Mouse (Mus musculus) liver, adult (tissue): ENCODE data around the gene Dok7.

Source experiments
- GATA4 ChIP-seq: IDR thresholded peaks from 2 replicates; pipeline ENCODE4 v1.6.1; 2014; ENCODE audit warnings: mild to moderate bottlenecking, low read length; ENCODE audit not compliant: insufficient replicate concordance

Dok7 gene

GRCm38 (mm10) chr5:35041268-35041829 is 15.2 kb upstream of the Dok7 start, which contains the start of gene Hgfac:
Gene Hgfac, plus strand, starts transcription at chr5:35041509.
- TF ChIP-seq GATA4, result peak; percentile 53; the same call in 1 of the 2 replicates

DNA sequence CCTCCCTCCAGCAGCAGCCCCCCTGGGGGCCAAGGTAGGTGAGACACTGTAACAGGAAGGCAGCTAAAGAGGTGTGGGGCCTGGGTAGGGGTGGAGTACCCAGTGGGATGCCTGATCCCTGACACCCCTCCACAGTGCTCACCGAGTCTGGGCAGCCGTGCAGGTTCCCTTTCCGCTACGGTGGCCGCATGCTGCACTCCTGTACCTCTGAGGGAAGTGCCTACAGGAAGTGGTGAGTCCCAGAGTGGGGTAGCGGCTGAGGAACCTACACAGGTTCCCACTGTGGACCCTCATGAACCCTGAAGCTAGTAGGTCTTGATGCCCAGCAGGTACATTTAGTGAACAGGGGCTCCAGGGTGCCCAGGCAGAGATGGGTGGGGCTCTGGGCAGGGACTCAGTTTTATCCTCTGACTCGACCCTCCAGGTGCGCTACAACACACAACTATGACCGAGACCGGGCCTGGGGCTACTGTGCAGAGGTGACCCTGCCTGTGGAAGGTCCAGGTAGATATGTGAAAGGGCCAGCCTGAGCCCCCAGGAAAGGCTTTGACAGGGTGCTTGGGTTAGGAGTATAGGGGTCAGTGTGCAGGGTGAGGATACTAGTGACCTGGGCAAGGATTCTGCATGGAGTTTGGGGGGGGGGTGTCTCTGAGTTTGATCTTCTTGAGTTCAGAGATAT is 14.0 kb upstream of the Dok7 start:
- no peak for TF ChIP-seq GATA4

DNA sequence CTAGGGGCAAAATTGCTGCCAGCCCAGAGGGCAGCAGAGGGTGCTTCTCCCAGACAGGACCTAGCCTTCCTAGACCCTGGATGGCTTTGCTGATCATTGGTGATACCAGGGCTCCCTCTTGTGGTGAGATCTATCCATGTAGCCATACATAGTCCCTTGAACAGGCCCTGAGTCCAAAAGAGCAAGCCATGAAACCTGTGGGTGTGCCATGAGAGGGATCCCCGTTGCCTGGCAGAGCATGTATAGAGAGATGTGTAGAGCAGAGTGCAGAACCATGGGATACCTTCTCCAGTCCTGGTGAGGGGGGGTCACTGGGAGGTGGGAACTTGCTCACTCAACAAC is 13.5 kb upstream of the Dok7 start:
- no peak for TF ChIP-seq GATA4

GRCm38 (mm10) chr5:35050541-35050940 is 6.0 kb upstream of the Dok7 start:
- no peak for TF ChIP-seq GATA4

DNA sequence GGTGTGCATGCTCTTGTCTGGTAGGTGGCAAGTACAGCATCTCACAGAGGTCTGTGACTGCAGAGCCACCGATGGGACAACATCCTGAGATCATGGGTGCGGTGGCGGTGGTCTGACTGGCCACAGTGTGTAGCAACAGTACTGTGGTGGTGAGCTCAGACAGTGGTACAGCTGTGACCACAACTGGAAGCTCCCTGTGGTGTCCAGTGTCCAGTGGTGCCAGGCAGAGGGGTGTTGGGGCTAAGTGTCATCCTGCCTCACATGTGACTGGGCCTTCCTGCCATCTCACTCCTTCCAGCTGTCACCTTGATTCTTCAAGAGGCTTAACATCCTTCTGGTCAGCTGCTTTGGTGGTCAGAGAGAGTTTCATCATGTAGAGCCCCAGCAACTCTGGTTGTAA is 1.9 kb upstream of the Dok7 start:
- no peak for TF ChIP-seq GATA4

DNA sequence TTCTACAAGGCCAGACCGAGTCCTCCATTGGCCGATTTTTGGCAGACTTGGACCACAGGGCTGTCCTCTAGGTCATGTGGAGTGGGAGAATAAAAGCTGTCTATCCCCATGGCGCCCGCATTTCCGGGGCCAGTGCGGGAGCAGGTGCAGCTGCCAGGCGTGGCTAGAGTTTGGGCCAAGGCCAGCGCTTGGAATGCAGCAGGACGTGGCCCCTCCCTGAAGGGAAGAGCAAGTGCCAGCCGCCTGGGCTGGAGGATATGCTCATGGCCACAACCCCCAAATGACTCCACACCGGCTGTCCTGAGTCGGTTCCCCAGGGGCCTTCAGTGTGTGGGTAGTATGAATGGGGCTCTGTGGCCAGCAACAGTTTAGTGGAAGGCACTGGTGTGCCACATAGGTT is 1.5 kb upstream of the Dok7 start:
- no peak for TF ChIP-seq GATA4

DNA sequence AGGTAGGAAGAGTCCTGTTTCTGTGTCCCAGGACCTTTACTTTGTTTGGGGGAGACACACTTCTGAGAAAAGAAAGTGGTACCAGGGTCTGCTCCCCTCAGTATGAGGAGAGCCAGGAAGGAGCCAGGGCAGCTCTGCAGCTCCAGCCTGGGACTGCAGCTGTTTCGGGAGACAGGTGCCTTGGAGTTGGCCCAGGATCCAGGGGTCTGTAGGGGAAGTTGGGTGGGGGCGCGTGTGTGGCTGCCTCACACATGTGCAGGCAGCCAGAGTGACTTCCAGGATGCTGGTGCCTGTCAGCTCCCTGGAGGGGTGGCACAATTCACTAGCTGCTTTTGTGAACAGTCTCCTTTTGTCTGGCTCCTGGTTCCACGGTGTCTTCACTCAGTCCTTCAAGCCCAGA is 1.0 kb downstream of the Dok7 start:
- TF ChIP-seq GATA4, result no peak

GRCm38 (mm10) chr5:35058216-35058615 is 1.6 kb downstream of the Dok7 start:
- no peak for TF ChIP-seq GATA4

GRCm38 (mm10) chr5:35060098-35060497 is 3.5 kb downstream of the Dok7 start:
- TF ChIP-seq GATA4, result no peak

- TF ChIP-seq GATA4, result no peak
Observed at GRCm38 (mm10) chr5:35069841-35070240, 13.3 kb downstream of the Dok7 start.

GRCm38 (mm10) chr5:35070314-35070713 is 13.7 kb downstream of the Dok7 start:
- TF ChIP-seq GATA4, result no peak

GRCm38 (mm10) chr5:35070953-35071352 is 14.4 kb downstream of the Dok7 start:
- TF ChIP-seq GATA4, result no peak

- TF ChIP-seq GATA4, result no peak
Observed at GRCm38 (mm10) chr5:35071855-35072254, 15.3 kb downstream of the Dok7 start.

- no peak for TF ChIP-seq GATA4
Observed at GRCm38 (mm10) chr5:35073235-35073634, 16.7 kb downstream of the Dok7 start.

DNA sequence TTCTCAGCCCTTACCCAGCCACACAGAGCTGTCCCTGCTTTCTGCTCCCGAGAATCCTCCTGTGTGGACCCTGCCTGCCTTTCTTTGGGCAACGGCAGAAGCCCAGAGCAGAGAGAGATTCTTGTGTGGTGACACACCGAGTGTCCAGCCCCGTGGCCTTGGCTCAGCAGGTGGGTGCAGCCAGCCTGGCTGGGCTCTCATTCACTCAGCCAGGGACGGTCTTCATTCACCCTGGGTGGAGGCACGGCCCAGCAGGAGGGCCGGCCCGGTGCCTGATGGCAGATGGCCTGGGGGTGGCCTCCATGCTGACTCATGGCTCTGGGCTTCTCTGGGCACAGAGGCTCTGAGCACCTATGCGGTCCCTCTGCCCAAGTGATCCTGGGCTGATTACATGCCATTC is 17.4 kb downstream of the Dok7 start:
- TF ChIP-seq GATA4, result no peak

- TF ChIP-seq GATA4, result no peak
Observed at GRCm38 (mm10) chr5:35076369-35076768, 19.8 kb downstream of the Dok7 start.

DNA sequence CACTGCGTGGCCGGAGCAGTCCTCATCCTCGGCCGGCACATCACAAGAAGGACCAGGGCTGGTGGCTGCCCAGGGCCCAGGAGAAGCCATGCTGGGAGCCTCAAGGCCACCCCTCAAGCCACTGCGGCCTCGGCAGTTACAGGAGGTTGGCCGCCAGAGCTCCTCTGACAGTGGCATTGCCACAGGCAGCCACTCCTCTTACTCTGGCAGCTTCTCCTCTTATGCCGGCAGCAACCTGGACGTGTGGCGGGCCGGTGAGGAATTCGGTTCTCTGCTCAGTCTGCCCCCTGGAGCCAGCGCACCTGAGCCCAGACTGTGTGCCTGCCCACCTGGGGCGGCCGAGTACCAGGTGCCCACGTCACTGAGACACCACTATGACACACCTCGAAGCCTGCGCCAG is 22.5 kb downstream of the Dok7 start:
- no peak for TF ChIP-seq GATA4
